Mouse (Mus musculus): ENCODE measurements around the gene Opn4.

The Opn4 gene

DNA sequence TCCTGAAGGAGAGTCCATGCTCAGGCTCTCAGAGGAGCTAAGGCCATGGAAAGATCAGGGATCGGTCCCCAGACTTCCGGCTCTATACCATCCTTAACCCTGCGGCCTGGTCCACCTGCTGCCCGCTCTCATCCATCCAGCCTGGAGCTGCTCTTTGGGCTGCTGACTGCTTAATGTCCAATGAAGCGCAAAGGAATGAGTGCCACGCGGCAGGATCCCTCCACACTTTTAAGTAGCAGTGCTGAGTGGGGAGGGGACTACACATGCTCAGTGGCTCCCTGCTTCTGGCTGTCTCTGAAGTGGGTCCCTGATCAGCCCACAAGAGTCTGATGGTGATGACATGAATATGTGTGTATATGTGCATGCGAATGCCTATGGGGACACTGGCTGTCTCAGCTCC, at the start of gene Opn4:
TSS of gene Opn4 (minus strand) at position 202 of the 400 bp plus-strand sequence.
- in situ Hi-C loops (cut with MboI; ENCODE audit: unreplicated experiment in 2 of 2), result no loop called here

DNA sequence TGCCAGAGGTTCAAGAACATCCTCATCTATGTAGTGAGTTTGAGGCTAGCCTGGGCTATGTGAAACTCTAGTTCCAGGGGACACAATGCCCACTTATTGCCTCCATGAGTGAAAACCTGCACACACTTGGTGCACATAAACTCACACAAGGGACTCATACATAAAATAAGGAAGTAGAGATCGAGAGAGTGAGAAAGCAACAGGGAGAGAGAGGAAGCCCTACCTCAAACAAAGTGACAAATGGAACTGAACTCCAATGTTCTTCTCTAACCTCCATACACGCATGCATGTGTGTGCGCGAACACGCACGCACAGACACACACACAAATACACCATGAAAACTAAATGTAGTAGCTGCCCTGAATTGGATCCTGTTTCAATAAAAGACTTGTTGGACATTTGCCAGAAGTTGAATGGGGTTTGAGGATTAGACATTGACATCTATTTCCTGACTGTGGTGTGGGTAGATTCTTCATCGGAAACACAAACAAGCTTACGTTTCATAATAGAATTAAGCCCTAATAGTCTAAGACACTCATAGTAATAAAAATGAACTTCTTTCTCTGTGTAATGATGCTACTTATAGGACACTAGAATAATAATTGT, 48.0 kb upstream of the Opn4 start:
- in situ Hi-C loops (cut with MboI; ENCODE audit: unreplicated experiment in 2 of 2), result no loop called here

DNA sequence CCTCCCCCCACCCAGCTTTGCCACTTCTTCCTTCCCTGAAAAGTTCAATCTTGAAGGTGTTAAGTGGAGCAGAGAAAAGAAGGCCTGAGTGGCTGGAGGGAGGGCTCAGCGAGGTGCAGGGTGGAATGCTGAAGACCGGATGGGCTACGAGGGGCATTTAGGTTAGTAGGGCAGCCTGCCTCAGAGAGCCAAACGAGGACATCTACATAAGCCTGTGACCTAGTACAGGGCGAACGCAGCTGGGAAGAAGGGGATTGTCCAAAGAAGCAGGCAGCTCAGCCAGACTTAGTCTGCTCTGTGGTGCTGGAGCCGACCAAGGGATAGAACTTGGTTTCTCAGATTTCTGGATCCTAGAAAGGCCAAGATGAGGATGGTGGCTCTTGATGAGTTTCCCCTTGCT, 44.2 kb upstream of the Opn4 start:
- in situ Hi-C loops (cut with MboI; ENCODE audit: unreplicated experiment in 2 of 2), result no loop called here

DNA sequence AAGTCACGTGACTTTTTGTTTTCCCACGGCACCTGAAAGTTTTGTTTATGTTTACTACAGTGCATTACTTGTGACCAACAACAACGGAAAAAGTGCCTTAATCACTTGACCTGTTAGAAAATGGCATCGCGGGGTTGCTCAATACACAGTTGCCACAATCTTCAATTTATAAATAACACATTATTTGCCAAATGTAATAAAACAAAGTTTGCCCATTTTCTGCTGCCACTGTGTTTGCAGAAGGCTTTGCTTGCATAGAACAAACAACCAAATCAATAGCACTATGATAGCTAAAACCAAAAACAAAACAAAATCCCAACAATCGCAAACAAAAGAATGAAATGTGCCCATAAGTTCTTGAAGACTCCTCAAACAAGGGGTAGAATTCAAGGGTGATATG, 35.8 kb upstream of the Opn4 start:
- in situ Hi-C loops (cut with MboI; ENCODE audit: unreplicated experiment in 2 of 2), result no loop called here

DNA sequence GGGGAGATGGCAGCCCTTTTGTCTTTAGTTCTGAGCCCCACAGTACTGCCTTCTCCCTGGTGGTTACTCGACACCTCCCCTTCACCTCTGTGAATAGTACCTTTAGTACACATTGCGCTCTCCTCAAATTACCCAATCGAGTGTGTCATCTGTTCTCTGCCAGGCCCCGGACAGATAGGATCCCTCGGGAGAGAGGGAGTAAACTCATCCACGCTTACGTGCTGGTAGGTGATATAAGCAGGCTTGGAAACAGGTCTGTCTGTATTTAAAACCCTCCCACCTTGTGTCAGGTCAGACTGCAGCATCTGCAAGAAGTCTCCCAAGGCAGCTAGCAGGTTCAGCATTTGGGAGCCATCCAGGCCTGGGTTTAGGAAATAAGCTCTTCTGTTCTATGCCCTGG, 35.2 kb upstream of the Opn4 start:
- in situ Hi-C loops (cut with MboI; ENCODE audit: unreplicated experiment in 2 of 2), result no loop called here

DNA sequence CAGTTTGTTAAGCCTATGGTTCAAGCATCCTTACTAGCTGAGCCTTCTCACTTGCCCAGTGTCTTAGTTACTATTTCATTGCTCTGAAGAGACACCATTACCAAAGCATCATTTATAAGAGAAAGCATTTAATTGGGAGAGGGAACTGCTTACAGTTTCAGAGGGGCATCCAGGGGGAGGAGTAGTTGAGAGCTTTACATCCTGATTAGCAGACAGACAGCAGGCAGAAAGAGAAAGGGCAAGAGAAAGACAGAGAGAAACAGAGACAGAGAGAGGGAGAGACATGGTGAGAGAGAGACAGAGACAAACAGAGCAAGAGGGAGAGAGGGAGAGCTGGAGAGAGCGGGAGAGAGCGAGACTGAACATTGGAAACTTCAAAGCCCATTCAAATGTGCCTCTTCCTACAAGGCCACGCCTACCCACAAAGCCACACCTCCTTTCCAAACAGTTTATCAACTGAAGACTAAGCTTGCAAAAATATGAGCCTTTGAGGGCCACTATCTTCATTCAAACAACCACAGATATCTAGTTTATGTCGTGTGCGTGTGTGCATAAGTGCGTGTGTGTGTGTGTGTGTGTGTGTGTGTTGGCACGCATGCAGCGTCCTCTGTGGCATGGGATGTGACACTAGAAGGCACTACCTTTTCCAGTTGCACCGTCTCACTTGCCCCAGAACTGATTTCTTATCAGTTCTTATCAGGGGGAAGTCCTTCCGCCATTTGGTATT, 32.9 kb upstream of the Opn4 start:
- in situ Hi-C loops (cut with MboI; ENCODE audit: unreplicated experiment in 2 of 2), result no loop called here

DNA sequence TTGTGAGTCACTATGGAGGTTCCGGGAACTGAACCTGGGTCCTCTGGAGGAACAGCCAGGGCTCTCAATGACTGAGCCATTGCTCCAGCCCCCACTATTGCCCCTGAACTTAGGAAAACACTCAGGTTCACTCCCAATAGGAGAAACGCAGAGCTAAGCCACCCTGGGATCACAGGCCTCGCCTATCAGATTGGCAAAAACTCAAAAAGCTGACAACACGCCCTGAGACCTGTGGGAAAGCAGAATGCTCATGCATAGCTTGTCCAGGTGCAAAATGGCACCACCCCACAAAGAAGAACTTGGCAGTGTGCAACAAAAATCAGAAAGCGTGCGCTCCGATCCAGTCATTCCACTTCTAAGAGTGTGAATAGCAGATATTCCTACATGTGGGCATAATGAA, 26.9 kb upstream of the Opn4 start:
- in situ Hi-C loops (cut with MboI; ENCODE audit: unreplicated experiment in 2 of 2), result no loop called here

DNA sequence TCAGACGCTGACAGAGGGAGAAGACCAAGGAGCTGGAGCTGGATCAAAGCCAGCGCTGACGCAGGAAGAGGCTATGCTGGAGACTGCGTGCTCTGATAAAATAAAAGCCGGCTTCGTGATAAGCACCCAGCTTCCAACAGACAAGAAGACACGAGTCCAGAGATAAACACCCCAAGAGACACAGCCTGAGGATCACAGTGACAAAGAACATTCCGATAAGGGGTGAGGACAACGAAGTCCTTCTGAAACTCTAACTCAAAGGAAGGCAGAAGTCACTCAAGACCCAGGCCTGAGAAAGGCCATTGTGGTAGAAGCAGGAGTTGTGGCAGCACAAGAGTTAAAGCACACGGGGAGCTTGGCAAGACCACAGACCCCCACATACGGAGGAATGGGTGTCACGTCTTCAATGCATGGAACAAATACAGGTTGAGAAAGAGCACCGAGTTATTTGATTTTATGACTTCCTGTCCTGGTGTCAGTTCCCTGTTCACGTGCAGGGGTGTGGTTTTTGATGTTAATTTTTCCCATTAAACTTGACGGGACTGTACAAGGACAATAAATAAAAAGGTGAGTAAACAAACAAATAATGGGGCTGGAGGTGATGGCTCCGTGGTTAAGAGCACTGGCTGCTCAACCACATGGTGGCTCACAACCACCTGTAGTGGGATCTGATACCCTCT, 23.7 kb upstream of the Opn4 start:
- in situ Hi-C loops (cut with MboI; ENCODE audit: unreplicated experiment in 2 of 2), result loop anchor here in 1 of 2 experiments (5.0 kb wide), 1 partner anchor 149 kb away; no protein-coding TSS in a partner anchor

DNA sequence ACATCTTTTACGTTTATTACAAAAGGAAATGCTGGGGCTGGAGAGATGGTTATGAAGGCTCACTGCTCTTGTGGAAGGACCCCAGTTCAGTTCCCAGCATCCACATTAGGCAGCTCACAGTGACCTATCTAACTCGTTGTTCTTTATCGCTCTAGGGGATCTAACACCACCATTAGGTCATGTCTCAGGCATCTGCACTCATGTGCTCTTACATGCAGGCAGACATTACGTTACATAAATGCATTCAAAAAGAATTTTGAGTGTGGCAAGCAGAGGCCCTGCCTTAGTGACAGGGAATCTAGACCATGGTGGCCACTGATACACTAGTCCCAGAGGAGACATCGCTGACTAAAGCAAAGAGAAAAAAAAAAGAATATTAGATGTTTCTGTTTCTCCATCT, 23.1 kb upstream of the Opn4 start:
- in situ Hi-C loops (cut with MboI; ENCODE audit: unreplicated experiment in 2 of 2), result loop anchor here in 1 of 2 experiments (5.0 kb wide), 1 partner anchor 149 kb away; no protein-coding TSS in a partner anchor

DNA sequence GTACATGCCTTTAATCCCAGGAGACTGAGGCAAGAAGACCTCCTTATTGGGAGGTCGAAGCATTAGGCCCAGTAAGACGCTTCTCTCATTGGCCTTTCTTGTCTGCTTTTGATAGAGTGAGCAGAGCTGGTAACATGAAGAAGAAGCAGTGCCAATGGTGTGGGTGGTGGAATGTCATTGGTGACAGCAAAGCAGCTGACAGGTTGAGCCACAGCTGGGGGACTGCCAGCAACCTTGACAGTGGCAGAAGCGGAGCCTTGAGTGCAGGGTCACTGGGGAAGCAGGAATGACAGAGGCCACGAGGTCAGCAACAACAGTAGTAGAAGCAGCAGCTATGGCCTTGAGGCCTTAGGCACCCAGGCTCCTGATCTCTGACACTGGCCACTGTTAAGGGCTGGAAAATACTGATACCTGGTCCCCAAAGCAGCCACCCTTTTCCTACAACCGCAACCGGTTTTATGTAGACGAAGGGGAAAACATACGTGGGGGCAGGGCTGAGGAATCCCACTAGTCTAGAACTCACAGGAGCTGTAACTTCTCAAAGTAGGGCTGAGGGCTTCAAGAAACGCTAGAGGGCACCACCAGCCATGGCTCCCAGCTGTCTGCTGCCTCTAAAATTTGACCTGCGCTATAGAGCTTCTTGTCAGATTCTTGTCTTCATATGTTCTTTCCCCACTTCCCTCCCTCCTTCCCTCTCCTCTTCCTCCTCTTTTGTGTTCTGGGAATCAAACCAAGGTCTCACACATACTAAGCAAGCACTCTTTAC, 20.9 kb upstream of the Opn4 start:
- in situ Hi-C loops (cut with MboI; ENCODE audit: unreplicated experiment in 2 of 2), result loop anchor here in 1 of 2 experiments (5.0 kb wide), 1 partner anchor 152 kb away; no protein-coding TSS in a partner anchor

DNA sequence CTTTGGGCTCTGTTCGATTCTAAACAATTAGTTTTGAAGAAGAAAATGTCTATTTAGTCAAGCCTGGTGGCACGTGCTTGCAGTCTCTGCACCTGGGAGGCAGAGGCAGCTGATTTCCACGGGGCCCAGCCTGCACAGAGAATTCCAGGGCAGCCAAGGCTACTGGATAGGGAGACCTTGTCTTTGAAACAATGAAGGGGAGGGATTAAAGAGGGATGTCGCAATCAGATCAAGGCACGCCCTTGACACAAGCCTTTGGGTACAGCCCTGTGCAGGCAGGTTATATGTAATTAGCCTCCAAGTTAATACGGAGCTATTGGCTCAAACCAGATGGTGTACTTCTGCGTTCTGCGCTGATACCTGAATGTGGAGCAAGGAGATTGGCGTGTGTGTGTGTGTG, 18.9 kb upstream of the Opn4 start:
- in situ Hi-C loops (cut with MboI; ENCODE audit: unreplicated experiment in 2 of 2), result no loop called here

DNA sequence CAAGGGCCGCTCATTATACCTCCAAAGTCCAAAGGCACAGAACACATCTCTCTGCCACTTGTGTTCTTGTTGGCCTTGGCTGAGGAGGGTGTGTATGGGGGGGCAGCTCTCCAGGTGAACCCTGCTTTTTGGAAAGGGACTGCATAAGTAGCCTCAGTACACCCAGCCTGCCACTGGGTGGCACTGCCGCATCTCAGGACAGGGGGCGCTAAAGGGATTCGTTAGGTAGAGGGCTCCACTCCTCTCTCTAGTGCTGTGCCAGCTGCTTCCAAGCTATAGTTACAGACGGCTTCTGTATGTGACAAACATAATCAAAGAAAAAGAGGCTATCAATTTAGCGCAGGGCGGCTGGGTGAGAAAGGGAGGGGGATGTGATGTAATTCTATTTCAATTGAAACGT, 16.9 kb upstream of the Opn4 start:
- in situ Hi-C loops (cut with MboI; ENCODE audit: unreplicated experiment in 2 of 2), result no loop called here

DNA sequence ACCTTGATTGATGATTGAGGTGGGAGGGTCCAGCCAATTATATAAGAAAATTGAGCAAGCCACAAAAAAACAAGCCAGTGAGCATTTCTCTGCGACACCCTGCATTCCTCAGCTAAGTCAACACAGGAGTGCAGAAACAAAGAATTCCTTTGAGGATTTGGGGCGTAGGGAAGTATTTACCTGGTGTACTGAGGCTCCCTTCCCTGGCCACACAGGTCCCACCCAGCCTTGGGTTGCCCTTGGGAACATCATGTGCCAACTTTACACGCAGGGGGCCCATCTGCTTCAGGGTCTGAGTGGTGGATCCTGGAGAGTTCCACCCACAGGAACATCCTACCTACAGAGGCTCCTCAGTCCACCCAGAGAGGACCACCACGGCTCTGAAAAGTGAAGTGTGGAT, 15.7 kb upstream of the Opn4 start:
- in situ Hi-C loops (cut with MboI; ENCODE audit: unreplicated experiment in 2 of 2), result no loop called here

DNA sequence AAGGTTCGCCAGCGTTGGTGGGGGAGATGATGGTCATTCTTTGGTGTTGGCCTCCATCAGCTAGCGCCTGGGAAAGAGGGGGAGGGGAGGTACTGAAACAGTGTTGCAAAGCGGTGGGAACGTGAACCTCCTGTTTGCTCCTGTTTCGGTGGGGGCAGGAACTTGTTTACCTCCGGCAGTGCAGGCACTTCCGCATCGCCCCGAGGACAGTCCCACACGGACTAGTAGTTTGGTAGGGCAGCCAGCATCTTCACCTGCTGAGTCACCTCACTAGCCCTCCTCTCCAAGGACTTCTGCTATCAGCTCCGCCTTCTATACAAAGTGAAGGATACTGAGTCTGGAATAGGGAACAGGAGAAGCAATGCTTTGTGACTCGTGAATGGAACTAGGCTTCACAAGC, 15.1 kb upstream of the Opn4 start:
- in situ Hi-C loops (cut with MboI; ENCODE audit: unreplicated experiment in 2 of 2), result no loop called here

DNA sequence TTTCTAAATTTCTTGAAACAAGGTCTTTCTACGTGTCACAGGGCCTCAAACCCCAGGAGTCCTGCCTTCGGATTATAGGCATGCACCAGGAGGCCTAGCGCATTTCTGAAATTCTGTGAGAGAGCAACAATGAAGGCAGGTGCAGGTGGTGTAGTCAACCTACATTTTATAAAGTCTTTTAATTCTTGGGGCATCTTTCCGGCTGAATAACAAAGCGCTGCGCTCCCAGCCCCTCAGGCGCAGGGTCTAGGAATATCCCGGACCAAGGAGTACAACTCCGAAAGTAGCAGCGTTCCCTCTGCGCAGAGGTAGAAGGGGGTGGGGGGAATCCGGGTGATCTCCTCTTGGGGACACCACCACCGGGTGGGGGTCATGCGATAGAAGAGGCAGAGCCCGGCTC, 14.6 kb upstream of the Opn4 start:
- in situ Hi-C loops (cut with MboI; ENCODE audit: unreplicated experiment in 2 of 2), result loop anchor here in 1 of 2 experiments (5.0 kb wide), 1 partner anchor 163 kb away; no protein-coding TSS in a partner anchor

DNA sequence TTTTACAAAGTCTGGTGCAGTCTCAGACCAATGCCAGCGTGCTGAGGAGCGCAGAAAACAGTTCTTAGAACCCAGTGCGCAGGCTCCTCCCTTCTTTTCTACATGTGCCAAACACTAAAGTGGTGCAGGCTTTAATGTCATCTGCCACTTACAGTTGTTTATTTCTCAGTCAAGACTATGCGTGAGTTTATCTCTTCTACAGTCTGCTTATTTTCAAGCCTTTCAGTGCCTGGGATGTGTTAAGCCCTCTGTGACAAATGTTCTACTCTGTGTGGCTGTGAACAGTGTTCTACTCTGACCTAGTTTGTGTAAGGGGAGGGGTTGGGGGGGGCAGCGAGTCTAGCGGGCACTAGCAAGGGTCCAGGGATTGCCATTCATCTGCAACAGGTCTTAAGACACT, 13.6 kb upstream of the Opn4 start:
- in situ Hi-C loops (cut with MboI; ENCODE audit: unreplicated experiment in 2 of 2), result loop anchor here in 1 of 2 experiments (5.0 kb wide), 1 partner anchor 164 kb away; no protein-coding TSS in a partner anchor

DNA sequence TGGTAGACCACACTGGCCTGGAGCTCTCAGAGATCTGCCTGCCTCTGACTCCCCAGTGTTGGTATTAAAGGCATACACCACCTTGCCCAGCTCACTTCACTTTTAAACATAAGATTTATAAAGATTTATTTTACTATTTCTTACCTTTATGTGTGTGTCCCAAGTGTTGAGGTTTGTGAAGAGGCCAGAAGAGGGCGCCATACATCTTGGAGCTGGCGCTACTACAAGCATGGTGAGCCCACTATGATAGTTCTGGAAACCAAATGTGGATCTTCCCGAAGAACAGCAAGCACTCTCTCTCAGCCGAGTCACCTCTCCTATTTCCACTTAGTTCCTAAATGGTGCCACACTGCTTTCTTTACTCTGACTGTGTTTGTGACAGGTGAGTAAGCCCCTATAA, 12.3 kb upstream of the Opn4 start:
- in situ Hi-C loops (cut with MboI; ENCODE audit: unreplicated experiment in 2 of 2), result loop anchor here in 1 of 2 experiments (5.0 kb wide), 1 partner anchor 165 kb away; no protein-coding TSS in a partner anchor

DNA sequence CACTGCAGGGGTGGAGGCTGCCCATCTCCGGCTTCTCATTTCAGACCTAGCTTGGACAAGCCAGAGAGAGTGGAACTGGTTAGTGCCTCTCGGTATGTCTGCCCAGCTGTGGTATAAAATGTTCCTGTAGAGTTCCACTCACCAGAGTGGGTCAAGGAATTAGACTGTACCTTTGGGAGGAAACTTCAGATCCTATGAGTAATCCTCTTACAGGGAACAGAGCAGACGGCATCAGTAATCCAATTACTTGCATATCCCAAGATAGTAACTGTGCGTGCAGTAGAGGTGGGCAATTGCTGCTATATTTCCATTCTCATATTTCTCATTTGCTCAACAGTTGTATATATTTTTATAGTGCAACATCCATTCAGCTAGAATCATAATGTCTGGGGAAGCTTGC, 11.6 kb upstream of the Opn4 start:
- in situ Hi-C loops (cut with MboI; ENCODE audit: unreplicated experiment in 2 of 2), result loop anchor here in 1 of 2 experiments (5.0 kb wide), 1 partner anchor 166 kb away; no protein-coding TSS in a partner anchor

DNA sequence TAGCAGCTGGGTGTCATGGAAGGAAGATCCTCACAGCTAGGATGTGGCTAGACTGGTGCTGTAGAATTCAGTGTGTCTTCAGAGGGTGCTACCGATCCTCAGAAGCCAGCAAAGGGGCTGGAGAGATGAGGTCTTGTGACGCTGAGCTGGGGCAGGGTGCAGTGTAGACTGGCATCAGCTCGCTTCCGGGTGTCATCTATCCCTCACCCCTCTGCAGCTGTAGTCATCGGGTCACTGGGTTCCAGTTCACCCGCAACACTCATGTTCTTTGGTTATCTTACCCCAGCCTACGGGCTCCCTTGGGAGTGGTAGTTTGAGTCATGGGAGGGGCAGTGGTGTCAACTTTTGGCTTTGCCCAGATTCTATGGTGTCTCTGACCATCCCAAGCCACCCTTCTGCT, 2.0 kb upstream of the Opn4 start:
- in situ Hi-C loops (cut with MboI; ENCODE audit: unreplicated experiment in 2 of 2), result no loop called here

DNA sequence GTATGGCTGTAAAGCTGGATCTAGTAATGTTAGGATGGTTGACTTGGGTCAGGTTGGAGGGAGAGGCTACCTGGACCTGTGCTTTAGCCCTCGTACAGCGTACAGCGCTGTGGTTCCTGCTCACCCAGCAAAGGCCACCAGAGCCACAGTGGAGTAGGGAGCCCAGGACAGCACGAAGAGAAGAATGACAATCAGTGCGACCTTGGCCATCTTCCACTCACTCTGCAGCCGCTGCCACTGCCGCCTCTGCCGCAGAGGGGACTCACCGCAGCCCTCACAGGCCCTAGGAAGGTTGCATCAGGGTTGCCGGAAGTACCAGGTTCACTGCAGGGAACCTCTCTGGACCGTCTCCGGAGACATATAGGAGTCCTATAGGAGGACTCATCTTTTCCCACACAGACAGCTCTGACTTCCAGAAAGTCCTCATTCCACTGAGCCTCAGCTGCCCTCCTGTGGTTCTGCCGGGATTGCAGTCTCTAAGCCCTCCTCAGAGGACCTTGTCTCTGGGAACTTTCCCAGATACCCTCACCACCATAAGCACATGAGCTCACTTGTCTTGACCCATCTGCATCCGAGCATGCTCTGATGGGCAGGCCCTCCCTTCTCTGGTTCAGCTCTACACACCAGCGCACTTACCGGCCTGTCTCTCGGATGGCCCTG, 4.2 kb downstream of the Opn4 start:
- in situ Hi-C loops (cut with MboI; ENCODE audit: unreplicated experiment in 2 of 2), result no loop called here
